Mouse (Mus musculus) heart, postnatal 0 days (tissue): ENCODE results near the gene P4ha2.

Experiments used
- CTCF ChIP-seq: IDR thresholded peaks from 2 replicates; pipeline ENCODE4 v1.5.1; 2016; ENCODE audit warnings: antibody characterized with exemption, control low read depth, low read depth
- EP300 ChIP-seq: IDR thresholded peaks from 2 replicates; pipeline ENCODE4 v1.6.1; 2016; ENCODE audit warnings: antibody characterized with exemption, low read depth

DNA sequence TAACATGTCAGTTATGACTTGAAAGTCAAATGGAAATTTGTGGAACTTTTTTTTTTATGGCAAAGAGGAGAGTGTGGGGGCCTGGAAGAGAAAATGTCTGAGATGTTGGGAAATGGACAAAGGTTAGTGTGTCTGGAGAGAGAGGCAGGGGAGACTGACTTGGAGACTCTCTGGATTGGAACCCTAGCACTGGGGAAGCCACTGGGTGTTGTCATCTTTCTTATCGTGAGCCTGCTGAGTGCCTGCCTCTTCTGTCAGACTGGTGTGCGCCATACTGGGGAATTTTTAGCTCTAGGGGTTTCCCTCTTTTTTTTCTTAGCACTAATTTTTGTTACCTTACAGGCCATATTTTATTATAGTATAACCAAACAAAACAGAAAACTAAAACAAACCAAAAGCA lies 27.5 kb downstream of the P4ha2 start:
- TF ChIP-seq CTCF (no peak), EP300 (no peak)
